Mouse (Mus musculus): ENCODE results near the gene Rbm42.

The Rbm42 gene

DNA sequence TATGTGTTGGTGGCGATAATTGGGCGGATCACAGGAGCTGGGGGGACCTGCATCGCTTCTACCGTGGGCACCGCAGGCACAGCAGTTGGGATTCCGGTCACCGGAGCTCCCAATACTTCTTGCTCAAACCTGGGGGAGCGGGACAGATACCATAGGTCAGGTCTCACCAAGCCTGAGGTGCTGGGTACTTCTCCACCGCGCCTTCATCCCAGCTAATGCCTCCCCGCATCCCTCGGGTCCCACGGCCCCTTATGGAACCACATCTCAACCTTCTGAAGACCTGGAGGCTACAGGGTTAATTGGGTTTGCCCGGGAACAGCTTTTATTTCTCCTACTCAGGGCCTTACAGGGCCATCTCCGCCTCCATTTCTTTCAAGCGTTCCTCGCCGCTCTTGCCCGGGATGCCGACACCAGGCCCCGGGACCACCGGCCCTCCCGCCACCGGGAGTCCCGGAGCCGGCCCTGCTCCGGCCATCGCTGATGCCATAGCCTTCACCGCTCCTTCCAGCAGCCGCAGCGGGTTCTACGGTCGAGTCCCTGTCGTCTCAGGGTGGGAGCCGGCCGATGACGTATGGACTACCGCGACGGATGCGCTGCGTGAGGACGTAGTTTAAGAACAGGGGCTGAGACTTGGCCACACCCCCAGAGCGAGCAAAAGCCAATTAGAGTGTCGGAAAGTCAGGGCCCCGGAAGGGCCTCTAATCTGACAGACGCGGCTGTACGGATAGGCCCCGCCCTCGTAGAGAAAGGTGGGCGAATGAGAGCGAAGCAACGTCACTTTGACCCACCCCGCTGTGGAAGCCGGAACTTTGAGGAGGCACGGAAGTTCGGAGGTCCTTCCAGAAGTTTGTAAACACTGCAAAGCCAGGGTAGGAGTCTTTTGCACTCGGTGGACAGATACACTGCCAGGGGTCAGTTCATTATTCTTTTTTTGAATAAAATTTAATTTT lies at the start of gene Rbm42:
TSS of gene Rbm42 (minus strand) at position 727 of the 950 bp plus-strand sequence.
- peak; percentile 97 for DNase-seq

DNA sequence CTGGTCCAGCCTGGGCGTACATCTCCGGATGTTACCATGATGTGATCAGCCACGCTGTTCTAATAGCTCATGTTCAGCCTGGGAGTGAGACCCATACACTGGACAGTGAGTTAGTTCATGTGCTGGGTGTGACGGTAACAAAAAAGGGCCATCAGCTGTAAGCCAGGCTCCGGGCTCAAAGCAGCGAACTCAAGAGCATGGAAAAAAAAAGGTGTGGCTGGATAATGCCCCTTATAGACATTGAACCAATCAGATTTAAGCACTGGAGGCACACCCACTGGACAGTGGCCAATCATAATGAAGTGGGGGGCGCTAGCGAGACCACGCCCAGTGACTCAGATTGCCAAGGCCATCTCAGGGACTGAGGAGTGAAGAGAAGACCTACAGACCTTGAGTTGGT lies 48.5 kb upstream of the Rbm42 start, which contains the start of gene 2200002J24Rik:
TSS of gene 2200002J24Rik (plus strand) at position 338 of the 400 bp plus-strand sequence.
- peak; percentile 27 for DNase-seq

DNA sequence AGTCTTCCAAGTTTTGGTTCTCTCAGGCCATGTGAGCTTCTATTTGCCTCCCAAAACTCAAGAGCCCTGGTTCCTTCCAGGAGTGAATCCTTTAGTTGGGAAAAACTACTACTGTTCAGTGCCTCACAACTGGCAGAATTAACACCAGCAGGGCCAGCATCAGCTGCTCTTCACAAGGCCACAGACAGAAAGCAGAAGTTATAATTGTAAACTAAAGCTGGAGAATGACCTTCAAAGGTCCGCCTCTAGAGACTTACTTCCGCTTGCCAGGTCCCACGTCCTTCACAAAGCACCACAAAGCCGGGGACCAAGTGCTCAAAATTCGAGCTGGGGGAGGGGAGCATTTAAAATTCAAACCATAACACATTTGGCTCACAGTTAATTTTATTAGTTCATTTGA lies 48.0 kb upstream of the Rbm42 start:
- DNase-seq: no peak

DNA sequence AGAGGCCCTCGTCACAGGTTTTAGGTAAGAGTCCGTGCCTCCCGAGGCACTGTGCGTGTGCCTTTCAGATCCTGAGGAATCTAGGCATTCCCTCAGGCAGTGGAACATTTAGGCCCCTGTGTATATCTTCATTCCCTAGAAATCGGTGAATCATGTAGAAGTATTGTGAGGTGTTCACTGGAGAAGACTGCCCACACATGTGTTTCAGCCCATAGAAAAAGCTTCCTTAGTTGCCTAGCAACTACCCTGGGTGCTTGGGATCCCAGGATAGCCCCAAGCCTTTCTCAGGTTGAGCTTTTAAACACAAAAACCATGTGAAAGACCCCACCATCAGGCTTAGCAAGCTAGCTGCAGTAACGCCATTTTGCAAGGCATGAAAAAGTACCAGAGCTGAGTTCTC lies 38.2 kb upstream of the Rbm42 start:
- no peak for DNase-seq

DNA sequence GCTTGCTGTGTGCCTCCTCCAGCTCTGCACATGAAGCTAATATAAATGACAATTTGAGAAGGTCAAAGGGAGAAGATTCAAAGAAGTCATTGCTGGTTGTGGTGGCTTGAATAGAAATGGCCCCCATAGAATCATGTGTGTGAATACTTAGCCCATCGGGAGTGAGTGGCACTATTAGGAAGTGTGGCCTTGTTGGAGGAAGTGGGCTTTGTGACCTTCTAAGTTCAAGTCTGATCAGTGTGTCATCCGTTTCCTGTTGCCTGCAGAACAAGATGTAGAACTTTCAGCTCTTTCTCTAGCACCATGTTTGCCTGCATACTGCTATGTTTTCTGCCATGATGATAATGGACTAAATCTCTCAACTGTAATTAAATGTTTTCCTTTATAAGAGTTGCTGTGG lies 33.3 kb upstream of the Rbm42 start:
- DNase-seq: no peak

DNA sequence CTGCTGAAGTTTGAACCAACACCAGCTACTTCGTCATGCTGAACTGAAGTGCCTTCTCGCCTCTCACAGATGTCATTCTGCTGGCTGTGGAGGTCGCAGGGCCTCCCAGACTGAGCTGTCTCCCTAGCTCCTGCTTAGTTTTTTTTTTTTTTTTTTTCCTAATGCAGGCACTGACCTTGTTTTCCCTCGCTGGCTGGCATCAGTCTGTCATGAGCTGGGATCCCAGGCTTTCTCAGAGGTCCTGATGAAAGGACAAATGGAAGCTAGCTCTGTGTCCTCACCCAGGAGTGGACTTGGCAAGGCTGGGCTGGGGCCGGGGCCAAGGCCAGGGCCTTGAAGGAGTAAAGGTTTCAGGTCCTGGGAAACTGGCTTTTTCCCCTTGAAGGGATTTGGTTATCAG lies 31.8 kb upstream of the Rbm42 start:
- no peak for DNase-seq

DNA sequence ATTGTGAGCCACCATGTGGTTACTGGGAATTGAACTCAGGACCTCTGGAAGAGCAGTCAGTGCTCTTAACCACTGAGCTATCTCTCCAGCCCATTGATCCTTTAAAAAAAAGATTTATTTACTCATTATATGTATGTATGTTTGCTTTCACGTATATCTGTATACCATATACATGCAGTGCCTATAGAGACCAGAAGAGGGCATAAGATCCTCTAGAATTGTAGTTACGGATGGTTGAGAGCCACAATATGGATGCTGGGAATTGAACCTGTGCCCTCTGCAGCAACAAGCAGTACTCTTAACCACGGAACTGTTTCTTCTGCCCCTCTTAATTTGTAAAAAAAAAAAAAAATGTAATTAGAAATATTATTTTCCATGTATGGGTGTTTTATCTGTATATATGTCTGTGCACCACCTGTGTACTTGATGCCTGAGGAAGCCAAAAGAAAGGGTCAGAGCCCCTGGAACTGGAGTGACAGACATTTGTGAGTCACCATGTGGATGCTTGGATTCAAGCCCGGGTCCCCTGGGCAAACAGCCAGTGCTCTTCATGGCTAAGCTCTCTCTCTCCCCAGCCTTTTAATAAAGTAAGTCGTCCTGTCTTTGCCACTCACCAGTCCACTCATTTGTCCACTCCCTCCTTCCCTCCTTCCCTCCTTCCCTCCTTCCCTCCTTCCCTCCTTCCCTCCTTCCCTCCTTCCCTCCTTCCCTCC lies 28.3 kb upstream of the Rbm42 start:
- no peak for DNase-seq

DNA sequence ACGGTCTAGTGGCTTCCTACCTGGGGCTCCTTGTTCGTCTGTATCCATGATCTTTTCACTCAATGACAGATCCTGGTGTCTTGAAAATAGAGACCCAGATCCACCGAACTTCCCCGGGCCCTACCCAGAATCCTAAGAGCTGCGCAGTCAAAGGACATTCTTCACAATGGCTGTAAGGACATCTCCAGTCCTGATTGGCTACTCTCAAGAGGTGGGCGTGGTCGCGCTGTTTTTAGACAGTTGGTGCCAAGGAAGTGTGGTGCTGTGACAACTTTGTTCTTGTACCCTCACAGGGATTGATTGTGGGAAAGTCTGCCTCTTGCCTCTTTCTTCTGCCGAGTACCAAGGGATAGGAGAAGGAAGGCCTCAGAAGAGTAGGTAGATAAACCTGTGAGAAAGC lies 21.4 kb upstream of the Rbm42 start, which contains the start of gene Pmis2:
TSS of gene Pmis2 (minus strand) at position 126 of the 400 bp plus-strand sequence.
- DNase-seq: no peak

DNA sequence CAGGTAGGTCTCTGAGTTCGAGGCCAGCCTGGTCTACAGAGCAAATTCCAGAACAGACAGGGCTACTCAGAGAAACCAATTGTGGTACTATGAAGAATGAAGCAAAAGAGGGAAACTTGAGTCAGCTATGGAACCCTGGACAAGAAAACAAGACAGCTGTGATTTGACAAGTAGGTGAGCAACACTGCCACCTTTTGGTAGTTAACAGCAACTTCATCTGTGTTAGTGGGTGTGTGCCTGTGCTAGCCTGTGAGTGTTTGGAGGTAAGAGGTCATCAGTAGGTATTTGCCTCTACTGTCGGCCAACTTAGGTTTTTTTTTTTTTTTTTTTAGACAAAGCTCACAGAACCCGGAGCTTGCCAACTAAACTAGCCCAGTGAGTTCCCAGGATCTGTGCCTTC lies 19.1 kb upstream of the Rbm42 start:
- no peak for DNase-seq

DNA sequence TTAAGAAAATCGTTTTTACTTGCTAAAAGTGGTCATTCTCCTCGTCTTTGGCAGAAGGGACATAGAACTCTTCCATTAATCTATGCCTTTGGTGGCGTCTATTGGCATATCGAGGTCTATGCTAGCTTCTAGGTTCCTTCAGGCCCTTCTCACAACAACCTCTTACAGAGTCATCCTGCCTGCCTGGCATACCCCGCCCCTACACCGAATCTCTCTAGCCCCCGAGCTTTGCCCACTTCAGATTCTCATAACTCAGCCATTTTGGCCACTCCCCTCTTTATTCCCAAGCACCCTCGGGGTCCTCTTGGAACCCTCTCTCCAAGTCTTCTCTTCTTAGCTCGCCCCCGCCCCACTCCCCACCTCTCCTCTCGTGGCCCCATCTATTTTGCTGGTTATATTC lies 15.2 kb upstream of the Rbm42 start:
- DNase-seq: peak; percentile 28

DNA sequence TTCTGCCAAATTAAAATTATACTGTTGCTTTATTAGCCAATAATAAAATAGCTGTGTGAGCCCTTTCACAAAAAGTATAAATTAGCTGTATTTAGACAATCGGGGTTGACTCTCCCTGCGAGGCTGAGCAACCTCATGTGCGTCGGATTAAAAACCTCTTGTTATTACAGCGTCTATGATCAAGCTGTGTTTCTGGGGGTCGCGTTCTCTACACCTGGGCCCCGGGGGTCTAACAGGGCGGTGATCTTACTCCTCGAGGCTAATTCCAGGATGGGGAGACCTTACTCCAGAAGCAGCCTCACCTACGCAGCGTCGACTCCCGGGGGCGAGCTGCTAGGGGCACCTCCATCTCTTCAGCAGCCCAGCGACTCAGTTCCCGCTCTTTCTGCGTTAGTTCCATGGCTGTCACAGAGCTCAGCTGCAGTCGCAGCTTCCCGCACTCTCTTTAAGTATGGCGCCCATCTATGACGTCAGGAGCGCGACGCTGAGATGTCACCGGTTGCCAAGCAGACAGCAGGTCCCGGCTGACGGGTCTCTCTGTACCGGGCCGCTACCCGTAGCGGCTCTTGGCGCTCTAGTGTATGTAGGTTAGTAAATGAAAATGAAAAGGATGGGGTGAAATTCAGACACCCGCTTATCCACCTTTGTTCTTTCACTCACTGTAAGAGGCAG lies 14.5 kb upstream of the Rbm42 start, which contains the start of gene Haus5:
TSS of gene Haus5 (minus strand) at position 466 of the 672 bp plus-strand sequence.
- DNase-seq: peak; percentile 94

DNA sequence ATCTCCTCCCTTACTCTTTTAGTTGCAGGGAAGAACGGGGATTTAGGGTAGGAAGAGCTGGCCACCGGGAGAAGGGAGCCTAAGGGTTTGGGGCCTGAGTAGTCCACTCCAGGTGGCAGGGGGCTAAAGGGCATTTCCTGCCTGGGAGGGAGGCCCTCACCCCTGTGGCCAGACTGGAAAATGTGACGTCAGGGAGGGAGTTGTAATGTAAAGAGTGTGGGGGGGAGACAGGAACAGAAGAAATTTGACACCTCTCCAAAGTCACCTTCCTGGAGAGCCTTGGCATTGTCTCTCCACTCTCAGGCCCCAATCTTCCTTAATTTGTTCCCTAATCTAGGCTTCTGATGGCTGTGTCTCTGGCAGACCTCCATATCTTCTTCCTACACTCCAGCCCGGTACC lies 11.0 kb downstream of the Rbm42 start:
- DNase-seq: no peak

DNA sequence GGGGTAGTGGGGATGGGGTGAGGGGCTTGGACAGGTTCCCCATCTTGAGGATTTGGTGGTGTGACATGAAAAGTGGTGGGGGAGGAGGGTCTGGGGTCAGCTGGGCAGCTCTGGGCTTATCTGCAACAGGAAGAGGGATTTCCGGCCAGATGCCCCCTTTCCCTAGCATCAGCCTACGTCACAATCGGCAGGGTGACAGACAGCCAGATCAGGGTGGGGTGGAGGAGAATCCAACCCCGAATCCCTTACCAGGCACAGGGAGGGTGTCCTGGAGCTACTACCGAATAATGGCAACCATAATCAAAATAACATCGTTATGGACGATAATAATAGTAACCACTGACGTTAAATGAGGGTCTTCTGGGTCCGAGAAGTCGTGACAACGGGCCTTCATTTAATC lies 13.7 kb downstream of the Rbm42 start:
- no peak for DNase-seq

DNA sequence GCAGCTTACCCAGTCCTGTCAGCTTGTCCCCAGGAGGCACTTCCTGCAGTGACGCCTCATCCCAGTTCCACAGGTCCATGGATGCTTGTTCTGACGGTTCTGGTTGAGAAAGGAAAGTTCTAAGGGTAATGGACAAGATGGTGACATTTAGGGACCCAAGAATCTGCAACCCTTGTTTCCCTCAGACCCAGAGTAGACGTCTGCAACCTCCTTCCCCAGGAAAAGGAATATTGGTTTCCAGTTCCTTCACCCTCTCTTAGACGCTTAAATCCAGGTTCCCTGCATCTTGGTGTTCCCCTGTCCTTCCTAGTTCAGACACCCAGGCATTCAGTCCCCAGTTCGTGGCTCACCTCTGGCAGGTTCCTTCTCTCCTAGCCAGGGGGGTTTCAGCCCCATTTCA lies 14.4 kb downstream of the Rbm42 start, which contains the start of gene Etv2:
TSS of gene Etv2 (minus strand) at position 101 of the 400 bp plus-strand sequence.
- DNase-seq: no peak

DNA sequence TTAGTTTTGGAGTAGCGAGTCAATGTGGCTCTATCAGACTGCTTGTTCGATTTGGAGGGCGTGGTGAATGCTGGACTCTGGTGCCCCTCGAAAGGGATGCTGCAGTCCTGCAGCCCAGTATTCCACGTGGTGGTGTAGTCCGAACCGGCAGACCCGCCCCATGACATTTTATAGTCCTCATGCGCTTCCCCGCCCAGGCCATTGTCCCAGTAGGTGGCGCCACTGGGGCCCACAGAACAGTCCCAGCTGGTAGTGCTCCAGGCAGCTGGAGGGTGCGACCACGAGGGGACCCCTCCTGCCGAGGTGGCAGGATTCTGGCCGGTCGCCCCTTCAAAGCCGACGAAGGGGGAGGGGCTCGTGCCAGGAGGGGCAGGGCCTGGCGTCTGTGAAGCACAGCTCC lies 15.5 kb downstream of the Rbm42 start:
- DNase-seq: peak; percentile 87

DNA sequence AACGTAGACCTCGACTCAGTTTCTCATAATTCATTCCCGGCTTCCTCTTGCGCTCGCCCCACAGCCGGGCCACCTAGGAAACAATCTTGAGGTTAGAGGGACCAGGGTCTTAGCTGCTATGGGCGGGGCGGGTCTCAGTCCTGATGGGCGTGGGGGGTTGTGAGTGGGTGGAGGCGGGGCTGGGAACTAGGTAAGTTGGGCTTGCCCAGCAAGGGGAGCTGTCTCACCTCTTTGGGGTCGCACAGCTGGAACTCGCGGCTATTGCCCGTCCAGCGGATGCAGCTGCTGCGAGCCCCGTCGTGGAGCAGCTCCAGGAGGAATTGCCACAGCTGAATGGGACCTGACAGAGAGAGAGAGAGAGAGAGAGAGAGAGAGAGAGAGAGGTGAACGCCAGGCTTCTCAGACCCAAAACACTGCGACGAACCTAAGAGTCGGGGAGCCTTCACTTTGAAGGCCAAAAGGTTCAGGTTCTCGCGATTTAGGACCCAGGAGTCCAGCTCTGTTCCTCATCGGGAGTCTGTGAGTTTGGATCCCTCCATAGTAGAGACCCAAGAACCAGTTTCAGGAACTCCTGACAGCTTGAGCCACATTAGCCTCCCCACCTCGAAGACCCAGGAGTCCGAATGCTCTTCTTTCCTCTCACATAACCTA lies 16.2 kb downstream of the Rbm42 start:
- DNase-seq: no peak

DNA sequence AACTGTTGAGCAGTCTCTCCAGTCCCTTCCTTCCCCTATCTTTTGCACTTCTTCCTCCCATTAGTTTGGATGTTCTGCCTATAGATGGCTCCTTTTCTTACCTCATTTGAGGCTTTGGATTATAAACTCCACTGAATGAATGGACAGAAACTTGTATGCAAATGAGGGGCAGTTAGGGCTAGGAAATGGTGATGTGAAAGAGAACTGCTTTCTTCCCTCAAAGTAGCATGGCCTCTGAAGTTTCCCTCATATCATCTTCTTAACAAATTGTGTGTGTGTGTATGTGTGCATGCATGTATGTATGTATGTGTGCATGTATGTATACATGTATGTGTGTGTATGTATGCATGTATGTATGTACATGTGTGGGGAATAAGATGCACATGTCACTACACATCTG lies 21.1 kb downstream of the Rbm42 start:
- DNase-seq: no peak

DNA sequence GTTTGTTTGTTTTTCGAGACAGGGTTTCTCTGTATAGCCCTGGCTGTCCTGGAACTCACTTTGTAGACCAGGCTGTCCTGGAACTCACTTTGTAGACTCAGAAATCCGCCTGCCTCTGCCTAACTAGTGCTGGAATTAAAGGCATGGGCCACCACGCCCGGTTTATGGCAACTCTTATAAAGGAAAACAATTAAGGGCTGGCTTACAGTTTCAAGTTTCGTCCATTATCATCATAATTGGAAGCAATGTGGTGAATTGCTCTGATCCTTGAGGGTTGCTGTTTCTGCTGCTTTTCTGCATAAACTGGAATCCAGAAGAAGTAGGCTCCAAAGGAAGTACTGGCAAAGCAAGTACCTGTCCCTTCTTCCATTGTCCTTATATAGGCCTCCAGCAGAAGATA lies 23.5 kb downstream of the Rbm42 start:
- DNase-seq: no peak

DNA sequence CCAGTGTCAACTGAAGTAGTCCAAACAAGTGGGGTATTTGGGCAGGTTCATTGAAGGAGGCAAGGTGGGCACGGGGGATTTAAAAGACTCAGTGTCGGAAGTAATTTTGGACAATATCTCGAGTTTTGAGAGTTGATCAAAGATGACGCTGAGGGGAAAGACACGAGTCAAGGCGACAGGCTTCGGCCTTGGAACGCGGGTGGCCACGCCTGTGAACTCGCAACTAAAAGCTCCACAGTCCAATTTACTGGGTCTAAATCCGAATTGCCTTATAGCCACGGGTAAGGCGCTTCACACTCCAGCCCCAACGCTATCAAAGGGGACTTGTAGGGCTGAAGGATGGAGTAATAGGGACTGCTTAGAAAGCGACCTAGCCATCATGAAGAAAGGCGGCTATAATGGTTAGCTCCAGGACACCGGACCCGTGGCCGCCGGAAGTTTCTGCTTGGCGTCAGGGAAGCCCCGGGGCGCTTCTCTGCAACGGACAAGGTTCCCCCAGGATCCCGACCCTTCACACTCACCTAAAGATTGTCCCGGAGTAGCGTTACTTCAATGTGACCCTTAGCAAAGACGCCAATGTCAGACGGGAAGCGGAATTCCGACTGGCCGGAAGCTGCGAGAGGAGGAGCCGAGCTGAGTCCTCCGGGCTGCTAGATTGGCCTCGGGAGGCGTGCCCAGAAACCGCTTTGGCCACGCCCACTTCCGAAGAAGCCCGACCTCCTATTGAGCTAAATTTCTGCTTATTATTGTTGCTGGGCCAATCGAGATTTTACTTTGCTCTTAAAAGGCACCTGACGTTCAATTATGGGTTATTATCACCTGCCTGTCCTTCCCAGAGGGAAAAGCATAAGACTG lies 24.4 kb downstream of the Rbm42 start, which contains the start of gene Cox6b1:
TSS of gene Cox6b1 (minus strand) at position 622 of the 855 bp plus-strand sequence.
- DNase-seq: peak; percentile 92

DNA sequence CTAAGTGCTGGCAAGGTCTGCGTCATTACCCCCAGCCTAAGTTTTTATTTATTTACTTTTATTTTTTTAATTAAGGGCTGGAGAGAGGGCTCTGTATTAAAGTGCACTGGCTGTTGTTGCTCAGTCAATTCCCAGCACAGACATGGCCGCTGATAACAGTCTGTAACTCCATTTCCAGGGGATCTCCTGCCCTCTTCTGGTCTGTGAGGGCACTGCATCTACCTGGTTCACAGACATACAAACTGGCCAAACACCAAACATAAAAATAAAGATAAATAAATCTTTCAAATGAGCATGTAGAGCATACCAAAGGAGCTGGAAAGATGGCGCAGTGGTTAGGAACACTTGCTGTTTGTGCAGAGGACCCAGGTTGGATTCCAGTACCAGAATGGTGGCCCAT lies 30.9 kb downstream of the Rbm42 start:
- peak; percentile 69 for DNase-seq

DNA sequence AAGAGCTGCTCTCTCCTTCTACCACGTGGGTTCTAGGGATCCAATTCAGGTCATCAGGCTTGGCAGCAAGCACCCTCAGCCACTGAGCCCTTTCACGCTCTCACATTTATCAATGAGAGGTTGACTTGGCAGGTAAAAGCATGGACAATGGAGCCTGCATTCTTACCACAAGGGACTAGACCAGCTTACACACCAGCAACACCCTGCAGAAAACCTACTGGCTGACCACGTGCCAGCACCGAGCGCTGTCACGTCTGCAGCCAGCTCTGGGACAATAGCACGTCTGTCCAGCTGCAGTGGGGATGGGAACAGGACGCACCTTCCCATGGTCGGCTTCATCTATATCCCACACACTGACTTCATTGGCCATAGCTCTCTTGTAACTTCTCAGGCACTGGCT lies 31.5 kb downstream of the Rbm42 start:
- DNase-seq: no peak
